Mouse (Mus musculus) thymus, adult 2 months (tissue): Measurements from ENCODE around the gene Chia1.

Source experiments
- CTCF ChIP-seq: fragments of 200-500 bp; IDR thresholded peaks from 2 replicates; pipeline ENCODE4 v1.5.1; 2012; ENCODE audit warnings: mild to moderate bottlenecking, control low read depth, low read length, moderate library complexity, borderline replicate concordance; ENCODE audit not compliant: control insufficient read depth, poor library complexity, insufficient read depth; ENCODE audit errors: extremely low read depth
- POLR2A ChIP-seq: fragments of 200-500 bp; IDR thresholded peaks from 2 replicates; pipeline ENCODE4 v1.6.1; 2012; ENCODE audit warnings: mild to moderate bottlenecking, low read length, control low read depth, moderate library complexity; ENCODE audit not compliant: control insufficient read depth, poor library complexity, insufficient read depth; ENCODE audit errors: extremely low read depth

DNA sequence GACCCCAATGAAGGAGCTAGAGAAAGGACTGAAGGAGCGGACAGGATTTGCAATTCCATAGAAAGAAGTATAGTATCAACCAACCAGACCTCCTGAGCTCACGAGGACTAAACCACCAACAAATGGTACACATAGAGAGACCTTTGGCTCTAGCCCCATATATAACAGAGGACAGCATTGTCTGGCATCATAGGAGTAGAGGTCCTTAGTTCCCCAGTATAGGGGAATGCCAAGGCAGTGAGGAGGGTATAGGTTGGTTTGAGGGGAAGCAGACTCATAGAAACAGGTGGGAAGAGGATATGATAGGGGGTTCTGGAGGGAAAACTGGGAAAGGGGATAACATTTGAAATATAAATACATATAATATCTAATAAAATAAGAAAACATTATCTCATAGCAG is 41.4 kb downstream of the Chia1 start:
- no peak for TF ChIP-seq CTCF
- TF ChIP-seq POLR2A: no peak
